Mouse (Mus musculus): ENCODE results near the gene Abca13.
"Not testable (repeated sequence)": the region's sequence is repeated elsewhere in the genome, so short reads cannot be mapped to it uniquely, and the experiment has no call there.

The Abca13 gene

GRCm38 (mm10) chr11:9291168-9291567 is 99.4 kb downstream of the Abca13 start:
- no peak for DNase-seq (ENCODE audit: low read depth, low spot score)

GRCm38 (mm10) chr11:9299615-9300014 is 107.9 kb downstream of the Abca13 start:
- no peak for DNase-seq (ENCODE audit: low read depth, low spot score)

GRCm38 (mm10) chr11:9305450-9305849 is 113.7 kb downstream of the Abca13 start:
- DNase-seq (ENCODE audit: low read depth, low spot score), result no peak

- no peak for DNase-seq (ENCODE audit: low read depth, low spot score)
Measured at GRCm38 (mm10) chr11:9316545-9316944, 124.8 kb downstream of the Abca13 start.

- DNase-seq (ENCODE audit: low read depth, low spot score), result peak; percentile 54
Measured at GRCm38 (mm10) chr11:9317076-9317929, 125.6 kb downstream of the Abca13 start.

GRCm38 (mm10) chr11:9338151-9338550 is 146.4 kb downstream of the Abca13 start:
- DNase-seq (ENCODE audit: low read depth, low spot score), result no peak

GRCm38 (mm10) chr11:9347724-9348123 is 156.0 kb downstream of the Abca13 start:
- no peak for DNase-seq (ENCODE audit: low read depth, low spot score)

GRCm38 (mm10) chr11:9373160-9373559 is 181.4 kb downstream of the Abca13 start:
- DNase-seq (ENCODE audit: low read depth, low spot score), result no peak

GRCm38 (mm10) chr11:9374426-9374825 is 182.7 kb downstream of the Abca13 start:
- DNase-seq (ENCODE audit: low read depth, low spot score), result not testable (repeated sequence)

- DNase-seq (ENCODE audit: low read depth, low spot score), result no peak
Measured at GRCm38 (mm10) chr11:9388520-9388919, 196.8 kb downstream of the Abca13 start.

GRCm38 (mm10) chr11:9416946-9417345 is 225.2 kb downstream of the Abca13 start:
- DNase-seq (ENCODE audit: low read depth, low spot score), result no peak

GRCm38 (mm10) chr11:9420205-9420604 is 228.5 kb downstream of the Abca13 start:
- DNase-seq (ENCODE audit: low read depth, low spot score), result no peak

- DNase-seq (ENCODE audit: low read depth, low spot score), result no peak
Measured at GRCm38 (mm10) chr11:9427411-9427810, 235.7 kb downstream of the Abca13 start.

GRCm38 (mm10) chr11:9432807-9433206 is 241.1 kb downstream of the Abca13 start:
- DNase-seq (ENCODE audit: low read depth, low spot score), result no peak

- no peak for DNase-seq (ENCODE audit: low read depth, low spot score)
Measured at GRCm38 (mm10) chr11:9436617-9437016, 244.9 kb downstream of the Abca13 start.

GRCm38 (mm10) chr11:9439781-9440180 is 248.0 kb downstream of the Abca13 start:
- DNase-seq (ENCODE audit: low read depth, low spot score), result no peak

GRCm38 (mm10) chr11:9441192-9441591 is 249.4 kb downstream of the Abca13 start:
- DNase-seq (ENCODE audit: low read depth, low spot score), result no peak

- no peak for DNase-seq (ENCODE audit: low read depth, low spot score)
Measured at GRCm38 (mm10) chr11:9472400-9472799, 280.7 kb downstream of the Abca13 start.

- DNase-seq (ENCODE audit: low read depth, low spot score), result peak; percentile 22
Measured at GRCm38 (mm10) chr11:9481511-9481910, 289.8 kb downstream of the Abca13 start.

GRCm38 (mm10) chr11:9500326-9501142 is 308.8 kb downstream of the Abca13 start:
- peak; percentile 47 for DNase-seq (ENCODE audit: low read depth, low spot score)

- not testable (repeated sequence) for DNase-seq (ENCODE audit: low read depth, low spot score)
Measured at GRCm38 (mm10) chr11:9514966-9515365, 323.2 kb downstream of the Abca13 start.

GRCm38 (mm10) chr11:9528556-9528955 is 336.8 kb downstream of the Abca13 start:
- DNase-seq (ENCODE audit: low read depth, low spot score), result no peak

- no peak for DNase-seq (ENCODE audit: low read depth, low spot score)
Measured at GRCm38 (mm10) chr11:9531715-9532114, 340.0 kb downstream of the Abca13 start.

Measured in brain, embryonic 18.5 days (tissue).